Mouse (Mus musculus) lung, embryonic 16.5 days (tissue): ENCODE measurements around the gene Cnot4. TPM values are rescaled to one million over a fixed set of nuclear protein-coding genes. Genes with fewer than 3 reads are reported as not detected.

Experiments
- ATAC-seq: fragments of 200-750 bp; cut with Nextera tagmentation; 2 replicates; pipeline ENCODE4 v1.8.0; 2017; ENCODE audit warnings: low read depth, mild to moderate bottlenecking, moderate library complexity
- H3K27ac ChIP-seq: fragments of 300-500 bp; sonication (generic); 2 replicates; pipeline ENCODE4 v1.5.1; 2014; ENCODE audit warnings: mild to moderate bottlenecking, control low read depth, low read length
- H3K27me3 ChIP-seq: fragments of 300-500 bp; sonication (generic); 2 replicates; pipeline ENCODE4 v1.6.1; 2014; ENCODE audit warnings: low read depth, low read length, mixed read lengths; ENCODE audit not compliant: control insufficient read depth, insufficient read depth
- H3K36me3 ChIP-seq: fragments of 300-500 bp; sonication (generic); 2 replicates; pipeline ENCODE4 v1.6.1; 2014; ENCODE audit warnings: low read length; ENCODE audit not compliant: control insufficient read depth, insufficient read depth
- H3K4me1 ChIP-seq: fragments of 300-500 bp; sonication (generic); replicated peaks from 2 replicates; pipeline ENCODE4 v1.6.1; 2014; ENCODE audit warnings: low read length, mixed read lengths; ENCODE audit not compliant: control insufficient read depth, insufficient read depth
- H3K4me2 ChIP-seq: fragments of 300-500 bp; sonication (generic); 2 replicates; pipeline ENCODE4 v1.6.1; 2014; ENCODE audit warnings: low read depth, low read length, control low read depth
- H3K4me3 ChIP-seq: fragments of 300-500 bp; sonication (generic); 2 replicates; pipeline ENCODE4 v1.5.1; 2014; ENCODE audit warnings: mild to moderate bottlenecking, low read length, control low read depth
- H3K9ac ChIP-seq: fragments of 300-500 bp; sonication (generic); 2 replicates; pipeline ENCODE4 v1.6.1; 2014; ENCODE audit warnings: low read length, control low read depth
- H3K9me3 ChIP-seq: fragments of 300-500 bp; sonication (generic); 2 replicates; pipeline ENCODE4 v1.6.1; 2016; ENCODE audit warnings: low read length; ENCODE audit not compliant: control insufficient read depth
- WGBS: fragments of 180-500 bp; shearing (Covaris S2); extraction: QIAGEN DNeasy Blood & Tissue Kit; methylation state at CpG from one replicate; pipeline ENCODE4 v1.1.7; 2014; 5-methylcytosine and 5-hydroxymethylcytosine counted together
- polyA plus RNA-seq: library from polyadenylated mRNA; unstranded; fragments of >200 nt; fragmentation: Nextera tagmentation; extraction: Ambion mirVana; gene quantifications from 2 replicates; pipeline ENCODE4 v1.2.1, GENCODE M21; 2015

Gene Cnot4
- polyA plus RNA-seq, 1 experiment from 2014 or later, result 28.1 TPM

DNA sequence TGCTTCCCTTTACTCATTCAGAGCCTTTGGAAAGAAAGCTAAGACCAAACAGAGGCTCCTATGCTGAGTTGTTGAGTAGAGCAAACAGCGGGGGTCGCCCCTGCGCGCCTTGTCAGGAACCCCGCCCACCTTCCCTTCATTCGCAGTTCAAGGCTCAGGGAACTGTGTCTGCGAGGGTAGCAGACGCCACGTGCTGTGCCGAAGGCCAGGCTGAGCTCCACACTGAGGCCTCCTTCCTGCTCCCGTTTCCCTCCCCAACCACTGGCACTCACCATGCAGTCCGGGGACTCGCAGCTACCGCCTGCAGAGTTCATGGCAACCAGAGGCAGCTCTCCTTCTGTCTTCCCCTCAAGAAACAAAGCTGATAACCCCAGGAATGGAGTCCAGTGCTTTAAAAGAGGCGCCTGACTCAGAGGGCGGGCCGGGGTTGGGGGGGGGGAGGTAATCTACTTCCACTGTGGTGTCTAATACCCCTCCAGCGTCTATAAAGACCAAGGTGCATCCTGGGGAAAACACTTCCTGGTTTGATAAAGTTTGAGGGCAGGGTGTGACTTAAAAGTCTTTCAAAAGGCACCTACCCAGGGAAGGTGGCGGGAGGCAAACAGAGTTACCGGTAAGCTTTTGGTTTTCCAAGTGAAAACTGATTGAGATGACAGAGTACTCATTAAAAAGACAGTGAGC, 145.3 kb downstream of the Cnot4 start, which contains the start of gene Slc23a4:
Gene Slc23a4, minus strand, starts transcription at position 324 of the 681 bp plus-strand sequence.
- peak within 1 kb of the TSS; percentile 37; the same call in 1 of the 2 replicates for H3K4me2 ChIP-seq

GRCm38 (mm10) chr6:34987085-34987645, 146.4 kb downstream of the Cnot4 start:
- WGBS, result 46% methylated on average over 12 of the region's 12 CpGs
- peak; percentile 79 for ATAC-seq
- no peak overlapping the region for H3K4me2 ChIP-seq
- no peaks in the 10 kb centered on the region for H3K27me3 ChIP-seq
- no peak overlapping the region for H3K4me3 ChIP-seq
- H3K36me3 ChIP-seq, result no peaks in the 10 kb centered on the region
- no peaks in the 10 kb centered on the region for H3K9me3 ChIP-seq
- H3K9ac ChIP-seq, result no peak overlapping the region
- no peak overlapping the region; the same call in 1 of the 2 replicates for H3K27ac ChIP-seq
- peaks cover 10% of the 10 kb centered on the region for H3K4me1 ChIP-seq

More for the DNA sequence above, 145.3 kb downstream of the Cnot4 start, which contains the start of gene Slc23a4:
- peak; percentile 60 for ATAC-seq
- H3K9me3 ChIP-seq, result no peaks in the 10 kb centered on the region
- H3K4me1 ChIP-seq, result peaks cover 10% of the 10 kb centered on the region
- H3K36me3 ChIP-seq, result no peaks in the 10 kb centered on the region
- H3K4me3 ChIP-seq, result no peak within 1 kb of the TSS
- 8% methylated on average over 20 of the region's 20 CpGs for WGBS
- H3K27me3 ChIP-seq, result no peaks in the 10 kb centered on the region
- H3K9ac ChIP-seq, result no peak within 1 kb of the TSS; the same call in 1 of the 2 replicates
- H3K27ac ChIP-seq, result peak within 1 kb of the TSS; percentile 36; the same call in 1 of the 2 replicates

DNA sequence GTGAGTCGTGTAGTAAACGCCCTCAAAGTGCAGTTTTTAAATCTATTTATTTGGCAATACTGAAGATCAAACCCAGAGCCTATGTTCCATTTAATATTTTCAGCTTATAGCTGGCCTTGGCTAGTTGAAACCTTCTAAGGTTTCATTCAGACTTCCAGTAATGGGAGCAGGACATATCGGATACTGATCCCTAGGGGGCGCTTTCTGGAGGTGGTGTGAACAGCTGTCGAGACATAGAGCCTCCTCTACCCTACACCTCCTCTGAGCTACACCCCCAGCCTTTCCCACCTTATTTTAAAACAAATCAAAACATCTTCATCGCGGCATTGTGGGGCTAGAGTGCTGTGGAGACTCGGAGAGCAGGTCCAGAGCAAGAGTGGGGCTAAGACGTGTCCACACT, 152.9 kb downstream of the Cnot4 start:
- Histone ChIP-seq H3K36me3 (no peaks in the 10 kb centered on the region), H3K4me2 (no peak overlapping the region), H3K9ac (no peak overlapping the region), H3K9me3 (no peaks in the 10 kb centered on the region), H3K27me3 (no peaks in the 10 kb centered on the region), H3K27ac (no peak overlapping the region), H3K4me3 (no peak overlapping the region), H3K4me1 (no peaks in the 10 kb centered on the region)
- ATAC-seq, result no peak
- 64% methylated on average over 9 of the region's 9 CpGs for WGBS

- Histone ChIP-seq H3K27ac (no peak overlapping the region), H3K9ac (no peak overlapping the region), H3K4me3 (no peak overlapping the region), H3K4me1 (no peaks in the 10 kb centered on the region), H3K4me2 (no peak overlapping the region), H3K27me3 (no peaks in the 10 kb centered on the region), H3K36me3 (no peaks in the 10 kb centered on the region), H3K9me3 (no peaks in the 10 kb centered on the region)
- 67% methylated on average over 3 of the region's 3 CpGs for WGBS
- ATAC-seq, result no peak
Observed at GRCm38 (mm10) chr6:34979291-34979690, 154.2 kb downstream of the Cnot4 start.

Other genes with a start within 250 kb of the Cnot4 start
- gene Wdr91, start 222.8 kb downstream of the Cnot4 start, polyA plus RNA-seq, result 19.0 and 22.5 TPM in 2 replicates
- gene Stra8, start 213.6 kb downstream of the Cnot4 start, polyA plus RNA-seq, result 0.24 TPM in 1 of 2 replicates, not detected in the other
- 0.70 and 0.80 TPM in 2 replicates for gene Slc23a4, start 145.3 kb downstream of the Cnot4 start, polyA plus RNA-seq
- 36.7 and 40.4 TPM in 2 replicates for gene Nup205, start 43.7 kb upstream of the Cnot4 start, polyA plus RNA-seq
- 0.11 and 0.35 TPM in 2 replicates for gene Slc13a4, start 174.4 kb upstream of the Cnot4 start, polyA plus RNA-seq
- 1.6 and 2.3 TPM in 2 replicates for gene Fam180a, start 192.4 kb upstream of the Cnot4 start, polyA plus RNA-seq